Mouse (Mus musculus): ENCODE results near the gene Raver2.

Raver2 gene

DNA sequence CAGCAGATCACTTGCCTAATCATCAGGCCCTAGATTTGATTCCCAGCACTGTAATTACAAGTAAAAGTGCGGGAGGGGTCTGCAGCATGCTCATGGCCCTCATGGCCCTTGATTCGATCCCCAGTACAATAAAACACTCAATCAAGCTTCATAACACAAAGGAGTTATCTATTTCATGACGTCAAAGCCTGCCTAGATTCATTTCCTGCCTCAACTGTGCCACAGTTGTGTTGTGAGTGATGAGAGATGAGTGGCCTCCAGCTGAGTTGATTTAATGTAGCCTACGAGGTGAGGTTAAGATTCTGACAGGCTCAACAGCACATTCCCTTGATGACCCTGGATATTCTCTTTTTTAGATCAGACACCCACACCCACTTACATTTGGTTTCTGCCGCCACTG lies 110.3 kb downstream of the Raver2 start:
- no peak for DNase-seq

DNA sequence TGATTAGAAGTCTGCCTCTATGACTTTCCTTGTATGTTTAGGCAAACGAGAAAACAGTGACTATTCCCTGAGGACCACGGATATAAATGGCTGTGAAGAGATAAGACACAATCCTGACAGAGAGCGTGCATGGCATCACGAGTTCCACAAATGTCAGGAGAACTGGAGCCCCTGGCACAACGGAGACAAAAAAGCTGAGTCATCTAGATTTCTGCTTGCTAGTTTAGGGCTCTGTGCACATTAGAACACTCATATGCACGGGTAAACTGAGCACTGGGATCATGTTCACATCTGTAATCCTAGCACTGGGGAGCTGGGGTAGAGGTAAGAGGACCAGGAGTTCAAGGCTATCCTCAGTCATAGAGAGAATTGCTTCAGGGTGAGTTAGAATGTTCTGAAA lies 111.1 kb downstream of the Raver2 start:
- DNase-seq: no peak

DNA sequence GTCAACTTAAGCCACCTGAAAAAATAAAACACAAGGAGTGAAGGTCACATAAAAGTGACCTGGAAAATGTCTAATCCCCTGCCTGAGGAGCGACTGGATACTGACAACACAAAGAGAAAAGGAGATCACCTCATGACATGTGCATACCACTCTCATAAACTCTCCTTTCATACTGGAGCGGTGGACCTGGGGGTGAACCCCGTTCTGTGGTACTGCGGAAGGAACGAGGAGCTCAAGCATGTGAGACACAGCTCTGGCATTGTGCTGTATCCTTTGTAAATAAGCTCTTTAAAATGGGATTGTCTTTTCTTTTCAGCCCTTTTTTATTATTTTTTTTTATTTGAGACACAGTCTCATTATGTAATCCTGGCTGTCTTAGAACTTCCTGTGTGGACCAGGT lies 111.9 kb downstream of the Raver2 start:
- no peak for DNase-seq

GRCm38 (mm10) chr4:101182603-101183011 lies 113.8 kb downstream of the Raver2 start:
- no peak for DNase-seq

DNA sequence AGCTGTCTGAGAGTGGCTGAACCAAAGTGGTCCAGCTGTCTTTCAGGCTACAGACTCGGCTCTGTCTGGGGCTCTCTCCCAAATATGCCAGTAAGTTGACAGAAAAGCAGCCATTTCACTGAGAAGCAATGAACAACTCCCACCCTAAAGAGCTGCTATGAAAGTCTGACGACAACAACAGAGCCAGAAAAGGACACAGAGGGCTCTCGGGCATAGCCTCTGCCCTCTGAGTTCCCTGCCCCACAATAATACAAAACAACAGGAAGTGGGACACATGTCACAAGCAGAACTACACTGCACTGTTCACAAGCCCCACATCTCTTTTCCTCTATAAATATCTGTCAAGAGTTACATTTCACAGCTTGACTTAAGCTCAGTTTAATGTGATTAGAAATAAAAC lies 116.4 kb downstream of the Raver2 start:
- no peak for DNase-seq

- no peak for DNase-seq
Measured at GRCm38 (mm10) chr4:101186591-101186990, 117.8 kb downstream of the Raver2 start.

DNA sequence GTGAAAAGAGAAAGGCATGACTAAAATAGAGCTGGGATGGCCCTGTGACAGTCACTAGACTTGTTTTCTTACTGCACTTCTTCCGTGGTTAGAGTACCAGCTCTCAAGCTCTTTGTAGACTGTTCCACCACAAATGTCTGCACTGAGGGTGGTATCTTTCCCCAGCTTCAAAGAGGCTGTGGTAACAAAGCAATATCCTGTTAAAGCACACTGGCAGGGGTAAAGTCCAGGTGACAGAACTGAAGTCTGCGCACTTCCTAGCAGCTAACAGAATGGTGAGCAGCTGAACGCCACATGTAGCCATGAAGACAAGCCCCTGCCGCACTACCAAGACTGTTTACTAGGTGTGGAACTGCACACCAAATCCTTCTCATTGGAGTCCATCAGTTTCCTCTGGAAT lies 118.6 kb downstream of the Raver2 start:
- DNase-seq: no peak

DNA sequence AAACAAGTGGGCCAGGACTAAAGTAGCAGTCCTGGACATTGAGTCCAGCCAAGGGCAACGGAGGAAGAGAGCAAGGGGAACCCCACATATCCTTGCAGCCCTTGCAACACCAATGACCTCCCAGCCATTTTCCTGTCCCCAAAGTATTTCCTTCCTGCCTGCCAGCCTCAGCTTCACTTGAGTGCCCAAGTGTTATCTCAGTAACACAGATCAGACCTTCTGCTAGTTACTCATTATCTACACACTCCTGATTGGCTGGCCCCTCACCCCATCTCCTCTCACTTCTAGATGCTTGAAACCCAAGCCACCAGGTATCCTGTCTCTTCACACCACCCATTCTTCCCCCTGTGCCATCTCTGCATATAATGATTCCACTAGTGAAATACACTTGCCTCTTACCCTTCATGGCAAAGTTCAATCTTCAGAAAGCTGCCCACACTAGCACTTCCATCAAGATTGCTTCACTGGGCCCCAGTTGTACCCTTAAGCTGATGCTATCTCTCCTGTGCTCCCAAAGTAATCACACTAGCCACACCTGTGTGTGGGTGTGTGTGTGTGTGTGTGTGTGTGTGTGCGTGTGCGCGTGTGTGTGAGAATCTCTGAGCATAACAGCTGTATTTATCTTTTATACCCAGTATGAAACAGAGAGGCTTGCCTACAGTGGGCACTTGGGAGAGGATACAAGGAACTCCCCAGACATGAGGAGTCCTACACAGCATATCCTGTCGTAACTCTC lies 123.6 kb downstream of the Raver2 start:
- DNase-seq: no peak

- DNase-seq: no peak
Measured at GRCm38 (mm10) chr4:101194170-101194569, 125.4 kb downstream of the Raver2 start.

- no peak for DNase-seq
Measured at GRCm38 (mm10) chr4:101196407-101196806, 127.6 kb downstream of the Raver2 start.

DNA sequence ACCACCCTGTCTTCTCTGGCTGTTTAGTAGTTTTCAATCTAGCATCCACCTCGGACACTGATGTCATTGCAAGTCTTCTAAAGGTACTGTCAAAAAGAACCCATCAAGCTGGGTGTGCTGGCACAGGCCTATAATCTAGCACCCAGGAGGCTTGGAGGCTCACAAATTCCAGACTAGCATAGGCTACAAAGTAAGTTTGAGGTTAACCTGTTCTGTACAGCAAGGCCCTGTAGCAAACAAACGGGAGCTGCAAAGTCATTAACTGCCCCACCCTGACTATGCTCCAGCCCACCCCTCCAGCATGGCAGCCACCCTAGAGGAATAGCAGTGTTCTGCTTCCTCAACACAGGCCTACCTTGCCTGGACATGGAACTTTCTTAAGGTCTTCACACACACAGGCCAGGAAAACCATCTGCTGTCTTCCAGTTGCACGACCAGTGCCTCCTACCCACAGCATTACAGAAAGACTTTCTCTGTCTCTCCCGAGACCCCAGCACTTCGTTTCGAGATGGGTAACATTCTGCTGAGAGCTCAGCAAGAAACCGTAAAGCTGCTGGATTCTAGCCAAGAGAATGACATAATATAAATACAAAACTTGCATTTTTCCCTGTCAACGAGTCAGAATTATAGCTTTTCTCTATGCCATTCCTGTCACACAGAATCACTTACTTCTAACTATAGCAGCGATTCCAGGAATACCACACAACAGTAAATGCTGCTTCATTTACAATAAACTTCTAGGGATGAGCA lies 128.8 kb downstream of the Raver2 start:
- no peak for DNase-seq

GRCm38 (mm10) chr4:101198333-101198732 lies 129.6 kb downstream of the Raver2 start:
- peak; percentile 22 for DNase-seq

DNA sequence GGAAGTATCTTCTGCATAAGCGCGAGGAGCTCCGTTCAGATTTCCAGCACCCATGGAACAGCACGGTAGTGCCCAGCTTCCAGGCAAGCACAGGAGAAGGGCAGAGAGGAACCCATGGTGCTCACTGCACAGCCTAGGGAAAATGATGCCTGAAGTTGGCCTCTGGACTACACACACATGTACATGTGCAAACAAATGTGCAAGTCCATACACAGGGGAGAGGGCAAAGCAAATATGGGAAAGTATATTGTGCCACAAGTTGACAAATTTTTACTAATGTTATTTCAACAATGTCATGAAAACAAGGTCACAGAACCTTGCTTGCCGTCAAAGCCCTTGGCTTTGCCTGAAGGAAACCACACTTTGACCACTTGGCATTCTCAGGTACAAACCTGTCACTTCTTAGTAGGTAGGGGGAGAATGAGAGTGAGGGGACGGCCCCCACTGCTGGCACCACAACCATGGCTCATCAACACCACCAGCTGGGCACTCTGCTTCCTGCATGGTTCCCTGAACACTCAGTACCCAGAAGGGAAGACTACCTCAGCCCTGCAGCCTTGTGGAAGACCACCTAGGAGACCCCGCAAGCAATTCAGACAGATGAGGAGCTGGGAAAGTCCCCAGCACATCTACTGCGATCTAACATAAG lies 130.8 kb downstream of the Raver2 start:
- no peak for DNase-seq
